Mouse (Mus musculus): Measurements from ENCODE around the gene Prelid3b.

Prelid3b gene

GRCm38 (mm10) chr2:174426856-174427255 is 46.0 kb downstream of the Prelid3b start:
- DNase-seq, result peak; percentile 3 to 14

GRCm38 (mm10) chr2:174424301-174425085 is 48.4 kb downstream of the Prelid3b start:
- peak; percentile 3 to 15 for DNase-seq

- DNase-seq, result no peak
Measured at GRCm38 (mm10) chr2:174421107-174421506, 51.8 kb downstream of the Prelid3b start.

- DNase-seq, result peak; percentile 95 to 97
Measured at GRCm38 (mm10) chr2:174415731-174416310, 57.1 kb downstream of the Prelid3b start, which contains the start of gene Nelfcd. Nelfcd (plus strand) TSS chr2:174415804.

All from lung, postnatal 4 days (tissue).